Mouse (Mus musculus): ENCODE measurements around the gene Iqschfp. TPM values are rescaled to one million over a fixed set of nuclear protein-coding genes. Genes with fewer than 3 reads are reported as not detected.

Iqschfp gene
- polyA plus RNA-seq, 1 experiment from 2014 or later: 7.6 TPM

DNA sequence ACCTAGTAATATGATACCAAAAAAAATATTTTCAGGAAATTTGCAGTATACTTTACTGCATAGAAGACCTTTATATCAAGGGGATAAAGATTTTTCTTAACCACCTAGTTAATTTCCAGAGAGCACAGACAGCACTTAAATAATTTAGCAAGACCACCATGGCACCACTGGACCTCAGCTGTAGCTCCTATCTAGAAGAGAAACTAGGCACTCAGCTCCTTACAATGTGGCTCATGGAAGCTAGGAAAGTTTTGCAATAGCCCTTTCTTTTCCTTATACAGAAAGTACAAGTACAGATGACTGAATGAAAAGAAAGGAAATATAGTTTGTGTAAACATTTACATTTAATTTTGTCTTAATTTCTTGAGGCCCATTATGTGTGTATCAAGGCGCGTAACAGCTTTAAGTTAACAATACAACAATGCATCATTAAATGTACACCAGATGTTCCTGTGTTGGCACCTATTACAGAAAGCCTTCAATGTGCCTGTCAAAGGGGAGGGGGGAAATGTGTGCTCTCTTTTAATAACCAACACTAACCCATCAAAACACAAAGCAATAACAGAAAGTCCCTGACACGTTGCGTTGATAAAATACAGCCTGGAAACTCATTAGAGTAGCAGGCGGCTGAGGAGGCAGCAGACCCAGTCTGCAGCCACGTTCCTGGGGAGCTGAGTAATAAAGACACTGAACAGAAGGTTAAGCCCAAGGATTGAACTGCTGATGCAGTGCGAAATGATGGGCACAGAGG, 391.0 kb downstream of the Iqschfp start:
- Histone ChIP-seq H3K27ac (replicated peaks; ENCODE audit: low read depth, low read length) (no peak overlapping the region), H3K9me3 (ENCODE audit: control insufficient read depth, low read length) (no peaks in the 10 kb centered on the region), H3K27me3 (ENCODE audit: control insufficient read depth, insufficient read depth, low read length) (no peaks in the 10 kb centered on the region), H3K4me1 (ENCODE audit: control insufficient read depth, insufficient read depth, low read length) (0 out of 2 replicates have a peak, but pooled peaks cover 4% of the 10 kb centered on the region), H3K4me3 (replicated peaks; ENCODE audit: low read depth, low read length) (no peak overlapping the region), H3K36me3 (ENCODE audit: control insufficient read depth, insufficient read depth, low read length) (no peaks in the 10 kb centered on the region), H3K9ac (replicated peaks; ENCODE audit: low read length) (no peak overlapping the region), H3K4me2 (ENCODE audit: low read length) (peak overlapping the region; percentile 17)
- 32% methylated on average over 7 of the region's 7 CpGs for WGBS
- ATAC-seq (ENCODE audit: low FRiP score, low TSS enrichment): no peak
- peak; percentile 38 for DNase-seq

DNA sequence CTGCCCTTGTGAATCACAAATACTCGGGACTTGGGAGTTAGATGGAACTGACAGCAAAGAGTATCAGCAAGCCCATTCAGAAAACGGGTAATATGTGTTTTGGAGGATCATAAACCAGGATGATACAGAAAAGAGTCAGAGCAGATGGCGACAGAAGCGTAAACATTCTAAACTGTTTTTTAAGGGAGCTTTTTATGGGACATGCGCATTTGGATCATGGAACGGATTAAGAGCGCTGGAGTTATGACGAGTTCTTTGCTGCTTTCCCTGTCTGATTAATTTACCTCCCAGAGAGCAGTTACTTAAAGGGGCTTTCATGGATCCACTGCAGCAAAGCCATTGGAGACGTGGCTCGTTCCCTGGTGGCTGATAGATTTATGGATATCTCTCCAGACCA, 391.6 kb downstream of the Iqschfp start:
- Histone ChIP-seq H3K4me3 (replicated peaks; ENCODE audit: low read depth, low read length) (no peak overlapping the region), H3K4me2 (ENCODE audit: low read length) (peak overlapping the region; percentile 17), H3K27me3 (ENCODE audit: control insufficient read depth, insufficient read depth, low read length) (no peaks in the 10 kb centered on the region), H3K36me3 (ENCODE audit: control insufficient read depth, insufficient read depth, low read length) (no peaks in the 10 kb centered on the region), H3K9me3 (ENCODE audit: control insufficient read depth, low read length) (no peaks in the 10 kb centered on the region), H3K4me1 (ENCODE audit: control insufficient read depth, insufficient read depth, low read length) (0 out of 2 replicates have a peak, but pooled peaks cover 4% of the 10 kb centered on the region), H3K9ac (replicated peaks; ENCODE audit: low read length) (no peak overlapping the region), H3K27ac (replicated peaks; ENCODE audit: low read depth, low read length) (no peak overlapping the region)
- WGBS: 53% methylated on average over 10 of the region's 10 CpGs
- ATAC-seq (ENCODE audit: low FRiP score, low TSS enrichment) (no peak), DNase-seq (peak; percentile 32)

DNA sequence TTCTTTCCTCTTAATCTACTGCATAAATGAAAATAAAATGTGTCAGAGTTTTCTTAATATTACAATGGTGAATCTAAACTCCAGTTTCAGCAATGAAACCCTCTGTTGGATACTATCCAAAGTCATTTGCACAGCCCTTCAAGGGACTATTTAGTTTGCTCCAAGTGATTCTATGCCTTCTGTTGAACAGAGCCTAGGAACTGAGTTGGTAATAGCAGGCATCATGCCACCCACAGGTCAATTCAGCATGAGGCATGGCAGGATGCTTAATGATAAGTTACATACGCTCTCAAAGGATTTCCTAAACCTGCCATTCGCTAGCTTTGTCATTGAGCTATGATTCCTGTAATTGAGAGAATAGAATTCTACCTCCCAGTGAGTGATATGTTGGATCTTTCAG, 392.5 kb downstream of the Iqschfp start:
- H3K4me1 ChIP-seq (ENCODE audit: control insufficient read depth, insufficient read depth, low read length): 0 out of 2 replicates have a peak, but pooled peaks cover 4% of the 10 kb centered on the region
- H3K27ac ChIP-seq (replicated peaks; ENCODE audit: low read depth, low read length): no peak overlapping the region
- H3K4me3 ChIP-seq (replicated peaks; ENCODE audit: low read depth, low read length): no peak overlapping the region
- no peaks in the 10 kb centered on the region for H3K36me3 ChIP-seq (ENCODE audit: control insufficient read depth, insufficient read depth, low read length)
- no peaks in the 10 kb centered on the region for H3K9me3 ChIP-seq (ENCODE audit: control insufficient read depth, low read length)
- H3K9ac ChIP-seq (replicated peaks; ENCODE audit: low read length): no peak overlapping the region
- DNase-seq: no peak
- H3K27me3 ChIP-seq (ENCODE audit: control insufficient read depth, insufficient read depth, low read length): no peaks in the 10 kb centered on the region
- WGBS: 77% methylated on average over 2 of the region's 2 CpGs
- H3K4me2 ChIP-seq (ENCODE audit: low read length): no peak overlapping the region
- ATAC-seq (ENCODE audit: low FRiP score, low TSS enrichment): no peak

DNA sequence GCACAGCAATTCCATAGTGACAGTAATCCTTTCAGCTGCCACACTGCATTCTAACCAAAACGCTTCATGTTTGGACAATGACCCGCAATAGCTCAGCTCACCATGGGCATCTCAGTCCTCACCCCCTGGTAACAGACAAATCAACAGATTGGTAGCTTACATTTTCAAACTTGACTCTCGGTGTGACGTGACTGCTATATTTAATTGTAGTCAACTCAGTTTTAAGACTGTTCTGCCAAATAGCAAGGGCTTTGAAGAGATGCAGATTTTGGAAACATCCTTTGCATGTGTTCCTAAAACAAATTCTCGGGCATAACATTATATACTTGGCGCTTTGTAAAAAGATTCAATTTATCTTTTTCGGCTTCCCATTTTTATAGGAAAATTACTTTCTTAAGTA, 404.7 kb downstream of the Iqschfp start:
- no peak overlapping the region for H3K4me2 ChIP-seq (ENCODE audit: low read length)
- ATAC-seq (ENCODE audit: low FRiP score, low TSS enrichment): no peak

DNA sequence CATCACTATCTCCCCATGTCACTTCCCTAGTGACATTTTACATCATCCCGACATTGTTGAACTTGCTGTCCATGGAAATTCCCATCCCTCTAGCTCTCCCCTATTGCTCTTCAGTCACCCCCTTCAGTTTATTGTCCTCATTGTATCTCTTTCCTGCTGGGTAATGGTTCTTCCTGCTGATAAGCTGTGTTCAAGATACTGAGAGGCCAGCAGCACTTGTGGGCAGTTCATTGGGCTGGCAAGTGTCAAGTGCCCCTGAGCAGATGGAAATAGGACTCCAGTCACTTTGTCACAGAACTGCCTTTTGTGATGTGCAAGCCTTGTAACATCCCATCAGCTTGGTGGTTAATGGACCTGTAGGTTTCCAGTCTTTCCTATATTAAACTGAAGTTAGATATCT, 413.6 kb downstream of the Iqschfp start:
- H3K4me2 ChIP-seq (ENCODE audit: low read length): no peak overlapping the region
- H3K27me3 ChIP-seq (ENCODE audit: control insufficient read depth, insufficient read depth, low read length): no peaks in the 10 kb centered on the region
- no peaks in the 10 kb centered on the region for H3K36me3 ChIP-seq (ENCODE audit: control insufficient read depth, insufficient read depth, low read length)
- H3K9me3 ChIP-seq (ENCODE audit: control insufficient read depth, low read length): no peaks in the 10 kb centered on the region
- no peak overlapping the region for H3K9ac ChIP-seq (replicated peaks; ENCODE audit: low read length)
- 0 out of 2 replicates have a peak, but pooled peaks cover 2% of the 10 kb centered on the region for H3K4me1 ChIP-seq (ENCODE audit: control insufficient read depth, insufficient read depth, low read length)
- no peak overlapping the region for H3K4me3 ChIP-seq (replicated peaks; ENCODE audit: low read depth, low read length)
- no peak for ATAC-seq (ENCODE audit: low FRiP score, low TSS enrichment)
- H3K27ac ChIP-seq (replicated peaks; ENCODE audit: low read depth, low read length): no peak overlapping the region
- DNase-seq: no peak
- 55% methylated on average over 1 of the region's 1 CpGs for WGBS

More for the DNA sequence above, 404.7 kb downstream of the Iqschfp start:
- no peaks in the 10 kb centered on the region for H3K9me3 ChIP-seq (ENCODE audit: control insufficient read depth, low read length)
- WGBS: 67% methylated on average over 7 of the region's 7 CpGs
- DNase-seq: no peak
- H3K4me3 ChIP-seq (replicated peaks; ENCODE audit: low read depth, low read length): no peak overlapping the region
- H3K36me3 ChIP-seq (ENCODE audit: control insufficient read depth, insufficient read depth, low read length): no peaks in the 10 kb centered on the region
- no peak overlapping the region for H3K9ac ChIP-seq (replicated peaks; ENCODE audit: low read length)
- no peaks in the 10 kb centered on the region for H3K4me1 ChIP-seq (ENCODE audit: control insufficient read depth, insufficient read depth, low read length)
- no peak overlapping the region for H3K27ac ChIP-seq (replicated peaks; ENCODE audit: low read depth, low read length)
- H3K27me3 ChIP-seq (ENCODE audit: control insufficient read depth, insufficient read depth, low read length): no peaks in the 10 kb centered on the region

DNA sequence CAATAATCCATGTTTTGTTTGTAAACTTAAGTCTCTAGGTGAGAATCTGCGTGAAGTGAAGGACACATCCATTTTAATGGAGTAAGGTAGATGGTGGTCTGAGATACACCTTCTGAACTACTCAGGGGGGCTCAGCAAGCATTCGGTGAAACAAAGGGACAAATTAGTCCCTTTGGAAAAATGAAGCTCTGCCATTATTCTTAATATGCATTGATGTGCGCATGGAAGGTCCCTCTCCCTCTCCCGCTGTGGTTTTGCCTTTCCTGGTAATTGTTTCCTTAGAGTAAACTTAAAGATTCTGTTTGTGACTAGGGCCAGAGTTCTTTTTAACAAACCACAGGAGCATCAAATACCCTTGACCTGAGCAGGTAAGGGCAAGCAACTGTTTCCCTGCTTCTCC, 414.7 kb downstream of the Iqschfp start:
- Histone ChIP-seq H3K36me3 (ENCODE audit: control insufficient read depth, insufficient read depth, low read length) (no peaks in the 10 kb centered on the region), H3K4me1 (ENCODE audit: control insufficient read depth, insufficient read depth, low read length) (0 out of 2 replicates have a peak, but pooled peaks cover 2% of the 10 kb centered on the region), H3K9me3 (ENCODE audit: control insufficient read depth, low read length) (no peaks in the 10 kb centered on the region), H3K9ac (replicated peaks; ENCODE audit: low read length) (no peak overlapping the region), H3K4me2 (ENCODE audit: low read length) (no peak overlapping the region), H3K27ac (replicated peaks; ENCODE audit: low read depth, low read length) (no peak overlapping the region), H3K4me3 (replicated peaks; ENCODE audit: low read depth, low read length) (no peak overlapping the region), H3K27me3 (ENCODE audit: control insufficient read depth, insufficient read depth, low read length) (no peaks in the 10 kb centered on the region)
- DNase-seq (no peak), ATAC-seq (ENCODE audit: low FRiP score, low TSS enrichment) (no peak)
- WGBS: 28% methylated on average over 4 of the region's 4 CpGs

DNA sequence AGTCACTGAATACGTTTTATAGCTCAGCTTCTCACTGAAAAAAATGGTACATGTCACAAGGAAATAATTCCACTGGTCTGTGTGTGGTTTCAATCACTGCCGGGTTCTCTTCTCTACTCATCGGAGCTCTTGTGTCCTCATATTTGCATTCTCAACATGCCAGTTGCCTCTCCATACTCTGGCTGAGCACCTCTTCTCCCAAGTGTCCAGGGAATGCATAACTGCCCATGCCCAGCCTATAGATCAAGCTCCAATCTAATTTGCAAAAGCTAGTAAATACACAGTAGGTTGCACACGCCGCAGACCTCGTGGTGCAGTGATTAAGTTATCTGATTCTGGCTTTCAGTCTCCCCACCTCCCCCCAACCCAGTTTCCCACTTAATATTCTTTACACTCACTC, 433.5 kb downstream of the Iqschfp start:
- no peaks in the 10 kb centered on the region for H3K36me3 ChIP-seq (ENCODE audit: control insufficient read depth, insufficient read depth, low read length)
- 71% methylated on average over 6 of the region's 6 CpGs for WGBS
- ATAC-seq (ENCODE audit: low FRiP score, low TSS enrichment): no peak
- no peak overlapping the region for H3K27ac ChIP-seq (replicated peaks; ENCODE audit: low read depth, low read length)
- no peaks in the 10 kb centered on the region for H3K9me3 ChIP-seq (ENCODE audit: control insufficient read depth, low read length)
- no peaks in the 10 kb centered on the region for H3K4me1 ChIP-seq (ENCODE audit: control insufficient read depth, insufficient read depth, low read length)
- H3K9ac ChIP-seq (replicated peaks; ENCODE audit: low read length): no peak overlapping the region
- DNase-seq: no peak
- no peak overlapping the region for H3K4me3 ChIP-seq (replicated peaks; ENCODE audit: low read depth, low read length)
- H3K27me3 ChIP-seq (ENCODE audit: control insufficient read depth, insufficient read depth, low read length): no peaks in the 10 kb centered on the region
- H3K4me2 ChIP-seq (ENCODE audit: low read length): no peak overlapping the region

DNA sequence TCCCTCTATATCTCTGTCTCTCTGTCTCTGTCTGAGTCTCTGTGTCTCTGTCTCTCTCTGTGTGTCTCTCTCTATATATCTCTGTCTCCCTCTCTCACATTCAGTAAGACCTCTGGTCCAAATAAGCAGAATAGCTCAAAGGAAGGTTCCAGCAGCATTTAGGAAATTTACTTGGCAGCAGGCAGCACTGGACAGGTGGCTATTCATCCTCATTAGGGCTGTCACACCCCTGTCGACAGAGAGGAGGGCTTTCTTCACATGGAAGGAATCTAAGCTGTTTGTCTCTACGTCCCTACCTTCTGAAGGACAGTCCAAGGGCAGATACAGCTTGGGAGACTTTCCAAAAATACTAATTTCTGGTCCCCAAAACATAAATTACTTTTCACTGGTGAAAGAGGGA, 440.5 kb downstream of the Iqschfp start:
- DNase-seq: no peak
- Histone ChIP-seq H3K4me1 (ENCODE audit: control insufficient read depth, insufficient read depth, low read length) (no peaks in the 10 kb centered on the region), H3K4me3 (replicated peaks; ENCODE audit: low read depth, low read length) (no peak overlapping the region), H3K9me3 (ENCODE audit: control insufficient read depth, low read length) (no peaks in the 10 kb centered on the region), H3K27ac (replicated peaks; ENCODE audit: low read depth, low read length) (no peak overlapping the region), H3K36me3 (ENCODE audit: control insufficient read depth, insufficient read depth, low read length) (no peaks in the 10 kb centered on the region), H3K4me2 (ENCODE audit: low read length) (no peak overlapping the region), H3K27me3 (ENCODE audit: control insufficient read depth, insufficient read depth, low read length) (no peaks in the 10 kb centered on the region), H3K9ac (replicated peaks; ENCODE audit: low read length) (no peak overlapping the region)
- WGBS: 56% methylated on average over 2 of the region's 2 CpGs
- ATAC-seq (ENCODE audit: low FRiP score, low TSS enrichment): no peak

DNA sequence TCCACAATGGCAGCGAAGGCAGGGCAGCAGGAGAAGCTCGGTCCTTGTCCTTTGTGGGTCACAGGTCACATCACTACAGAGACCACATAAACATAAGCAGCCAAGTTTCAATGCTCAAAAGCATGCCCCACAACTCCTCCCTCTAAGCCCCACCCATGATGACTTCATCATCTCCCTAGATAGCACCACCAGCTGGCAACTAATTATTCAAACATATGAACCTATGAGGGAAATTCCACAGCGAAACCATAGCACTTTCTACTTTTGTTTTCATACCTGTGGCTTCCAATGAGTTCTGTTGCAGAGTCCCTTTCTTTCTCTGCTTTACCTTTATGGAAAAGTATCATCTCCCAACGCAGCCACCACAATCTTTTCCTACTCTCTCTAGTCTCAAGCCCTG, 443.5 kb downstream of the Iqschfp start:
- Histone ChIP-seq H3K9me3 (ENCODE audit: control insufficient read depth, low read length) (no peaks in the 10 kb centered on the region), H3K27ac (replicated peaks; ENCODE audit: low read depth, low read length) (no peak overlapping the region), H3K36me3 (ENCODE audit: control insufficient read depth, insufficient read depth, low read length) (no peaks in the 10 kb centered on the region), H3K27me3 (ENCODE audit: control insufficient read depth, insufficient read depth, low read length) (no peaks in the 10 kb centered on the region), H3K4me1 (ENCODE audit: control insufficient read depth, insufficient read depth, low read length) (no peaks in the 10 kb centered on the region), H3K4me2 (ENCODE audit: low read length) (no peak overlapping the region), H3K9ac (replicated peaks; ENCODE audit: low read length) (no peak overlapping the region), H3K4me3 (replicated peaks; ENCODE audit: low read depth, low read length) (no peak overlapping the region)
- WGBS: 91% methylated on average over 4 of the region's 4 CpGs
- ATAC-seq (ENCODE audit: low FRiP score, low TSS enrichment) (no peak), DNase-seq (no peak)

Data from midbrain, embryonic 14.5 days (tissue).